Mouse (Mus musculus) ovary, postnatal 36 days (tissue): ENCODE data around the gene Dnttip2.
A peak's percentile ranks its signal among the peaks of the same experiment; 100 is the strongest.

Experiments used
- DNase-seq: peaks from one replicate; pipeline ENCODE4 v3.0.0; 2022; ENCODE audit warnings: low spot score, mixed read lengths

Dnttip2 gene

GRCm38 (mm10) chr3:122330484-122330883 is 56.3 kb downstream of the Dnttip2 start:
- DNase-seq, result no peak

- no peak for DNase-seq
Observed at GRCm38 (mm10) chr3:122333493-122333892, 59.3 kb downstream of the Dnttip2 start.

- peak; percentile 18 for DNase-seq
Observed at GRCm38 (mm10) chr3:122333902-122334301, 59.7 kb downstream of the Dnttip2 start.

- DNase-seq, result no peak
Observed at GRCm38 (mm10) chr3:122334375-122334774, 60.2 kb downstream of the Dnttip2 start.
